Mouse (Mus musculus) midbrain, postnatal 0 days (tissue): ENCODE measurements around the gene Rsph1. TPM values are rescaled to one million over a fixed set of nuclear protein-coding genes. Genes with fewer than 3 reads are reported as not detected.
"Not testable (repeated sequence)": the region's sequence is repeated elsewhere in the genome, so short reads cannot be mapped to it uniquely, and the experiment has no call there.

Experiments used
- ATAC-seq: fragments of 200-750 bp; cut with Nextera tagmentation; 2 replicates; pipeline ENCODE4 v1.8.0; 2017; ENCODE audit warnings: moderate number of reproducible peaks, mild to moderate bottlenecking, moderate TSS enrichment, moderate library complexity; ENCODE audit not compliant: low FRiP score
- DNase-seq: peaks from one replicate; pipeline ENCODE4 v3.0.0-alpha.2; 2015; ENCODE audit warnings: low spot score
- H3K27ac ChIP-seq: fragments of 300-500 bp; sonication (generic); 2 replicates; pipeline ENCODE4 v1.5.1; 2014; ENCODE audit warnings: low read depth, mild to moderate bottlenecking, low read length, mixed read lengths
- H3K27me3 ChIP-seq: fragments of 300-500 bp; sonication (generic); 2 replicates; pipeline ENCODE4 v1.6.1; 2014; ENCODE audit warnings: low read length, control low read depth, mixed read lengths; ENCODE audit not compliant: insufficient read depth
- H3K36me3 ChIP-seq: fragments of 300-500 bp; sonication (generic); 2 replicates; pipeline ENCODE4 v1.6.1; 2014; ENCODE audit warnings: low read length, control low read depth, mixed read lengths; ENCODE audit not compliant: insufficient read depth
- H3K4me1 ChIP-seq: fragments of 300-500 bp; sonication (generic); 2 replicates; pipeline ENCODE4 v1.6.1; 2014; ENCODE audit warnings: mild to moderate bottlenecking, control low read depth, antibody characterized with exemption, low read length, mixed read lengths; ENCODE audit not compliant: insufficient read depth
- H3K4me2 ChIP-seq: fragments of 300-500 bp; sonication (generic); 2 replicates; pipeline ENCODE4 v1.6.1; 2014; ENCODE audit warnings: low read depth, mild to moderate bottlenecking, low read length, mixed read lengths; ENCODE audit not compliant: poor library complexity, severe bottlenecking
- H3K4me3 ChIP-seq: fragments of 300-500 bp; sonication (generic); 2 replicates; pipeline ENCODE4 v1.5.1; 2014; ENCODE audit warnings: low read depth, mild to moderate bottlenecking, low read length, moderate library complexity
- H3K9ac ChIP-seq: fragments of 300-500 bp; sonication (generic); replicated peaks from 2 replicates; pipeline ENCODE4 v1.6.1; 2014; ENCODE audit warnings: mild to moderate bottlenecking, low read length, moderate library complexity, mixed read lengths; ENCODE audit not compliant: poor library complexity, severe bottlenecking
- H3K9me3 ChIP-seq: fragments of 300-500 bp; sonication (generic); 2 replicates; pipeline ENCODE4 v1.6.1; 2016; ENCODE audit warnings: low read length, control low read depth
- CTCF ChIP-seq: IDR thresholded peaks from 2 replicates; pipeline ENCODE4 v1.5.1; 2016; ENCODE audit warnings: antibody characterized with exemption, mild to moderate bottlenecking
- WGBS: fragments of 180-500 bp; shearing (Covaris S2); extraction: QIAGEN DNeasy Blood & Tissue Kit; methylation state at CpG from one replicate; pipeline ENCODE4 v1.1.7; 2014; 5-methylcytosine and 5-hydroxymethylcytosine counted together
- polyA plus RNA-seq: library from polyadenylated mRNA; unstranded; fragments of >200 nt; fragmentation: Nextera tagmentation; extraction: Ambion mirVana; gene quantifications from 2 replicates; pipeline ENCODE4 v1.2.1, GENCODE M21; 2015
- total RNA-seq: library from RNA; depleted of rRNA; stranded (reverse); fragments of >200 nt; gene quantifications from 2 replicates; pipeline ENCODE4 v1.2.3, GENCODE M21; 2014

The Rsph1 gene
- total and polyA plus RNA-seq, 2 experiments from 2014 or later = 2.8 to 8.5 TPM

GRCm38 (mm10) chr17:31273631-31274030 is 3.6 kb downstream of the Rsph1 start:
- WGBS = 83% methylated on average over 8 of the region's 8 CpGs
- no peaks in the 10 kb centered on the region for H3K9me3 ChIP-seq

GRCm38 (mm10) chr17:31272416-31273165 is 4.6 kb downstream of the Rsph1 start:
- no peaks in the 10 kb centered on the region for H3K36me3 ChIP-seq
- H3K4me3 ChIP-seq = no peak overlapping the region
- no peak overlapping the region for H3K4me2 ChIP-seq
- no peak overlapping the region for H3K27ac ChIP-seq
- H3K27me3 ChIP-seq = no peaks in the 10 kb centered on the region
- no peaks in the 10 kb centered on the region for H3K9me3 ChIP-seq
- no peak for TF ChIP-seq CTCF
- peaks cover 3% of the 10 kb centered on the region; the same call in 1 of the 2 replicates for H3K4me1 ChIP-seq
- 91% methylated on average over 9 of the region's 9 CpGs for WGBS
- DNase-seq = no peak
- no peak overlapping the region for H3K9ac ChIP-seq
- ATAC-seq = no peak

More at GRCm38 (mm10) chr17:31273631-31274030, 3.6 kb downstream of the Rsph1 start:
- no peak for ATAC-seq
- Histone ChIP-seq H3K4me3 (no peak overlapping the region), H3K27me3 (no peaks in the 10 kb centered on the region), H3K4me2 (no peak overlapping the region), H3K4me1 (peaks cover 3% of the 10 kb centered on the region; the same call in 1 of the 2 replicates), H3K9ac (no peak overlapping the region), H3K36me3 (no peaks in the 10 kb centered on the region), H3K27ac (no peak overlapping the region)
- no peak for TF ChIP-seq CTCF
- DNase-seq = no peak

- ATAC-seq (no peak), DNase-seq (no peak)
- TF ChIP-seq CTCF = peak; percentile 57
- WGBS = 53% methylated on average over 5 of the region's 7 CpGs
- Histone ChIP-seq H3K27ac (no peak overlapping the region), H3K9ac (no peak overlapping the region), H3K4me2 (no peak overlapping the region), H3K4me3 (no peak overlapping the region), H3K9me3 (no peaks in the 10 kb centered on the region), H3K4me1 (no peaks in the 10 kb centered on the region), H3K27me3 (no peaks in the 10 kb centered on the region), H3K36me3 (no peaks in the 10 kb centered on the region)
These were observed 5.9 kb downstream of the Rsph1 start for GRCm38 (mm10) chr17:31271136-31271851.

- not testable (repeated sequence) for H3K4me1 ChIP-seq, DNase-seq
These were observed 6.4 kb downstream of the Rsph1 start for GRCm38 (mm10) chr17:31270736-31271135.

GRCm38 (mm10) chr17:31270246-31270645 is 6.9 kb downstream of the Rsph1 start:
- ATAC-seq = no peak
- Histone ChIP-seq H3K36me3 (no peaks in the 10 kb centered on the region), H3K9ac (no peak overlapping the region), H3K9me3 (no peaks in the 10 kb centered on the region), H3K27ac (no peak overlapping the region), H3K4me2 (no peak overlapping the region), H3K27me3 (no peaks in the 10 kb centered on the region), H3K4me3 (no peak overlapping the region), H3K4me1 (no peaks in the 10 kb centered on the region)
- no peak for TF ChIP-seq CTCF
- 87% methylated on average over 4 of the region's 4 CpGs for WGBS
- no peak for DNase-seq

More at GRCm38 (mm10) chr17:31270736-31271135, 6.4 kb downstream of the Rsph1 start:
- not testable (repeated sequence) for H3K27ac ChIP-seq, H3K27me3 ChIP-seq, H3K9ac ChIP-seq, H3K36me3 ChIP-seq, ATAC-seq, H3K9me3 ChIP-seq, H3K4me3 ChIP-seq, H3K4me2 ChIP-seq
- 78% methylated on average over 8 of the region's 8 CpGs for WGBS

DNA sequence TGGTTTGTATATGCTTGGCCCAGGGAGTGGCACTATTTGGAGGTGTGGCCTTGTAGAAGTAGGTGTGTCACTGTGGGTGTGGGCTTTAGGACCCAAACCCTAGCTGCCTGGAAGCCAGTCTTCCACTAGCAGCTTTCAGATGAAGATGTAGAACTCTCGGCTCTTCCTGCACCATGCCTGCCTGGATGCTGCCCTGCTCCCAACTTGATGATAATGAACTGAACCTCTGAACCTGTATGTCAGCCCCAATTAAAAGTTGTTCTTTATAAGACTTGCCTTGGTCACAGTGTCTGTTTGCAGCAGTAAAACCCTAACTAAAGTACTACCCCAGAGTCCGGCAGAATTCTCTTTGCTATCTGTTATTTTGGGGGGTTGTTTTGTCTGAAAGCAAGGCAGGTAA is 7.4 kb downstream of the Rsph1 start:
- H3K27me3 ChIP-seq = no peaks in the 10 kb centered on the region
- no peak for DNase-seq
- no peak overlapping the region for H3K4me3 ChIP-seq
- TF ChIP-seq CTCF = no peak
- 84% methylated on average over 2 of the region's 2 CpGs for WGBS
- H3K9ac ChIP-seq = no peak overlapping the region
- H3K9me3 ChIP-seq = no peaks in the 10 kb centered on the region
- H3K36me3 ChIP-seq = no peaks in the 10 kb centered on the region
- no peak overlapping the region for H3K4me2 ChIP-seq
- H3K27ac ChIP-seq = no peak overlapping the region
- no peak for ATAC-seq
- no peaks in the 10 kb centered on the region for H3K4me1 ChIP-seq
